Mouse (Mus musculus) central nervous system, embryonic 11.5 days (tissue): Measurements from ENCODE around the gene Gm9046. TPM values are rescaled to one million over a fixed set of nuclear protein-coding genes. Genes with fewer than 3 reads are reported as not detected.

ENCODE experiments used
- polyA plus RNA-seq: library from polyadenylated mRNA; depleted of rRNA; stranded (reverse); fragments of >200 nt; gene quantifications from 2 replicates; pipeline ENCODE4 v1.2.3, GENCODE M21; 2012; rRNA removed

Gene Gm9046
- not detected in 2 replicates for polyA plus RNA-seq

GRCm38 (mm10) chr10:118343155-118343554 is at the start of gene Gm9046:
Gene Gm9046 (minus strand): TSS chr10:118343255.

GRCm38 (mm10) chr10:118354005-118354404 is 10.9 kb upstream of the Gm9046 start, which contains the start of gene Gm9049:
Gene Gm9049 (minus strand): TSS chr10:118354105.

GRCm38 (mm10) chr10:118348579-118348978 is 5.5 kb upstream of the Gm9046 start, which contains the start of gene Gm9048:
Gene Gm9048 (minus strand): TSS chr10:118348679.

GRCm38 (mm10) chr10:118337731-118338130 is 5.3 kb downstream of the Gm9046 start, which contains the start of gene Gm9045:
Gene Gm9045 (minus strand): TSS chr10:118337831.

GRCm38 (mm10) chr10:118332308-118332707 is 10.7 kb downstream of the Gm9046 start, which contains the start of gene Gm9044:
Gene Gm9044 (minus strand): TSS chr10:118332408.

GRCm38 (mm10) chr10:118326869-118327268 is 16.2 kb downstream of the Gm9046 start, which contains the start of gene Gm9040:
Gene Gm9040 (minus strand): TSS chr10:118326969.

GRCm38 (mm10) chr10:118294938-118295337 is 48.1 kb downstream of the Gm9046 start, which contains the start of gene Iltifb:
Gene Iltifb (minus strand): TSS chr10:118295038.

Other genes with a start within 250 kb of the Gm9046 start
- gene Mdm1, start 201.4 kb downstream of the Gm9046 start, polyA plus RNA-seq = 63.5 and 96.5 TPM in 2 replicates
- 0.21 and 0.30 TPM in 2 replicates for gene Il22, start 138.3 kb downstream of the Gm9046 start, polyA plus RNA-seq
- 0.06 TPM in 1 of 2 replicates, not detected in the other for gene Gm32717, start 102.5 kb downstream of the Gm9046 start, polyA plus RNA-seq
- 0.06 TPM in 1 of 2 replicates, not detected in the other for gene Gm32802, start 84.6 kb downstream of the Gm9046 start, polyA plus RNA-seq
- gene Iltifb, start 48.2 kb downstream of the Gm9046 start, polyA plus RNA-seq = not detected in 2 replicates
- gene Gm9040, start 16.3 kb downstream of the Gm9046 start, polyA plus RNA-seq = not detected in 2 replicates
- gene Gm9044, start 10.8 kb downstream of the Gm9046 start, polyA plus RNA-seq = not detected in 2 replicates
- 0.06 TPM in 1 of 2 replicates, not detected in the other for gene Gm9045, start 5.4 kb downstream of the Gm9046 start, polyA plus RNA-seq
- not detected in 2 replicates for gene Gm9048, start 5.4 kb upstream of the Gm9046 start, polyA plus RNA-seq
- 0.06 TPM in 1 of 2 replicates, not detected in the other for gene Gm9049, start 10.8 kb upstream of the Gm9046 start, polyA plus RNA-seq
- not detected in 2 replicates for gene Ifng, start 97.8 kb upstream of the Gm9046 start, polyA plus RNA-seq